Mouse (Mus musculus): ENCODE results near the gene Tbc1d16. TPM values are rescaled to one million over a fixed set of nuclear protein-coding genes. Genes with fewer than 3 reads are reported as not detected.

Gene Tbc1d16
- polyA plus RNA-seq, 1 experiment from 2014 or later, result 7.4 TPM

GRCm38 (mm10) chr11:119213166-119213885 lies 15.0 kb downstream of the Tbc1d16 start:
- WGBS, result 60% methylated on average over 19 of the region's 19 CpGs
- no peaks in the 10 kb centered on the region for H3K9me3 ChIP-seq
- no peak overlapping the region for H3K27ac ChIP-seq
- 0 out of 2 replicates have a peak, but pooled peaks cover 5% of the 10 kb centered on the region for H3K27me3 ChIP-seq (ENCODE audit: insufficient read depth, poor library complexity, severe bottlenecking)
- peaks cover 20% of the 10 kb centered on the region for H3K36me3 ChIP-seq
- no peak for DNase-seq (ENCODE audit: low spot score)
- H3K4me1 ChIP-seq, result peaks cover 48% of the 10 kb centered on the region
- H3K4me3 ChIP-seq, result no peak overlapping the region

- DNase-seq (ENCODE audit: low spot score), result no peak
Observed at GRCm38 (mm10) chr11:119211604-119212309, 16.5 kb downstream of the Tbc1d16 start.

GRCm38 (mm10) chr11:119210321-119211100 lies 17.8 kb downstream of the Tbc1d16 start:
- H3K27ac ChIP-seq, result peak overlapping the region; percentile 19; the same call in 1 of the 2 replicates
- H3K27me3 ChIP-seq (ENCODE audit: insufficient read depth, poor library complexity, severe bottlenecking), result 0 out of 2 replicates have a peak, but pooled peaks cover 5% of the 10 kb centered on the region
- H3K36me3 ChIP-seq, result peaks cover 34% of the 10 kb centered on the region
- H3K4me1 ChIP-seq, result peaks cover 36% of the 10 kb centered on the region
- WGBS, result 58% methylated on average over 32 of the region's 32 CpGs
- no peaks in the 10 kb centered on the region for H3K9me3 ChIP-seq
- DNase-seq (ENCODE audit: low spot score), result no peak
- no peak overlapping the region for H3K4me3 ChIP-seq

More at GRCm38 (mm10) chr11:119211604-119212309, 16.5 kb downstream of the Tbc1d16 start:
- peaks cover 44% of the 10 kb centered on the region for H3K4me1 ChIP-seq
- no peaks in the 10 kb centered on the region for H3K9me3 ChIP-seq
- H3K4me3 ChIP-seq, result no peak overlapping the region
- H3K27me3 ChIP-seq (ENCODE audit: insufficient read depth, poor library complexity, severe bottlenecking), result 0 out of 2 replicates have a peak, but pooled peaks cover 5% of the 10 kb centered on the region
- 90% methylated on average over 21 of the region's 21 CpGs for WGBS
- no peak overlapping the region for H3K27ac ChIP-seq
- H3K36me3 ChIP-seq, result peaks cover 29% of the 10 kb centered on the region

- H3K27ac ChIP-seq, result no peak overlapping the region
- 76% methylated on average over 10 of the region's 10 CpGs for WGBS
Observed at GRCm38 (mm10) chr11:119209371-119210025, 18.8 kb downstream of the Tbc1d16 start.

GRCm38 (mm10) chr11:119208870-119209370 lies 19.4 kb downstream of the Tbc1d16 start:
- Histone ChIP-seq H3K27ac (no peak overlapping the region), H3K4me3 (no peak overlapping the region), H3K36me3 (peaks cover 36% of the 10 kb centered on the region), H3K9me3 (no peaks in the 10 kb centered on the region), H3K27me3 (ENCODE audit: insufficient read depth, poor library complexity, severe bottlenecking) (0 out of 2 replicates have a peak, but pooled peaks cover 5% of the 10 kb centered on the region), H3K4me1 (peaks cover 20% of the 10 kb centered on the region)
- WGBS, result 91% methylated on average over 20 of the region's 20 CpGs
- no peak for DNase-seq (ENCODE audit: low spot score)

More at GRCm38 (mm10) chr11:119209371-119210025, 18.8 kb downstream of the Tbc1d16 start:
- no peak overlapping the region for H3K4me3 ChIP-seq
- DNase-seq (ENCODE audit: low spot score), result no peak
- no peaks in the 10 kb centered on the region for H3K9me3 ChIP-seq
- peaks cover 26% of the 10 kb centered on the region for H3K4me1 ChIP-seq
- peaks cover 36% of the 10 kb centered on the region for H3K36me3 ChIP-seq
- 0 out of 2 replicates have a peak, but pooled peaks cover 5% of the 10 kb centered on the region for H3K27me3 ChIP-seq (ENCODE audit: insufficient read depth, poor library complexity, severe bottlenecking)

- Histone ChIP-seq H3K4me1 (peaks cover 10% of the 10 kb centered on the region), H3K27me3 (ENCODE audit: insufficient read depth, poor library complexity, severe bottlenecking) (0 out of 2 replicates have a peak, but pooled peaks cover 5% of the 10 kb centered on the region), H3K27ac (no peak overlapping the region), H3K36me3 (peaks cover 36% of the 10 kb centered on the region), H3K4me3 (no peak overlapping the region), H3K9me3 (no peaks in the 10 kb centered on the region)
- WGBS, result 74% methylated on average over 6 of the region's 6 CpGs
- DNase-seq (ENCODE audit: low spot score), result no peak
Observed at GRCm38 (mm10) chr11:119207986-119208385, 20.3 kb downstream of the Tbc1d16 start.

- Histone ChIP-seq H3K4me1 (peaks cover 10% of the 10 kb centered on the region), H3K4me3 (no peak overlapping the region), H3K9me3 (no peaks in the 10 kb centered on the region), H3K27me3 (ENCODE audit: insufficient read depth, poor library complexity, severe bottlenecking) (0 out of 2 replicates have a peak, but pooled peaks cover 5% of the 10 kb centered on the region), H3K36me3 (peaks cover 36% of the 10 kb centered on the region), H3K27ac (no peak overlapping the region)
- 29% methylated on average over 5 of the region's 5 CpGs for WGBS
- no peak for DNase-seq (ENCODE audit: low spot score)
Observed at GRCm38 (mm10) chr11:119206562-119206961, 21.7 kb downstream of the Tbc1d16 start.

- Histone ChIP-seq H3K27ac (no peak overlapping the region), H3K4me1 (peaks cover 9% of the 10 kb centered on the region), H3K27me3 (ENCODE audit: insufficient read depth, poor library complexity, severe bottlenecking) (0 out of 2 replicates have a peak, but pooled peaks cover 5% of the 10 kb centered on the region), H3K4me3 (no peak overlapping the region), H3K36me3 (peaks cover 37% of the 10 kb centered on the region), H3K9me3 (no peaks in the 10 kb centered on the region)
- WGBS, result 85% methylated on average over 10 of the region's 10 CpGs
- no peak for DNase-seq (ENCODE audit: low spot score)
Observed at GRCm38 (mm10) chr11:119205738-119206137, 22.6 kb downstream of the Tbc1d16 start.

GRCm38 (mm10) chr11:119203423-119203822 lies 24.9 kb downstream of the Tbc1d16 start:
- no peak overlapping the region for H3K27ac ChIP-seq
- peaks cover 31% of the 10 kb centered on the region for H3K36me3 ChIP-seq
- DNase-seq (ENCODE audit: low spot score), result no peak
- H3K9me3 ChIP-seq, result no peaks in the 10 kb centered on the region
- H3K27me3 ChIP-seq (ENCODE audit: insufficient read depth, poor library complexity, severe bottlenecking), result no peaks in the 10 kb centered on the region
- 54% methylated on average over 5 of the region's 5 CpGs for WGBS
- H3K4me3 ChIP-seq, result no peak overlapping the region
- H3K4me1 ChIP-seq, result peaks cover 8% of the 10 kb centered on the region

GRCm38 (mm10) chr11:119199233-119199601 lies 29.1 kb downstream of the Tbc1d16 start:
- peaks cover 8% of the 10 kb centered on the region; the same call in 1 of the 2 replicates for H3K4me1 ChIP-seq
- peaks cover 17% of the 10 kb centered on the region; the same call in 1 of the 2 replicates for H3K36me3 ChIP-seq
- H3K27ac ChIP-seq, result no peak overlapping the region
- DNase-seq (ENCODE audit: low spot score), result no peak
- WGBS, result 86% methylated on average over 4 of the region's 4 CpGs
- H3K4me3 ChIP-seq, result no peak overlapping the region
- H3K9me3 ChIP-seq, result no peaks in the 10 kb centered on the region
- no peaks in the 10 kb centered on the region for H3K27me3 ChIP-seq (ENCODE audit: insufficient read depth, poor library complexity, severe bottlenecking)

- H3K27me3 ChIP-seq (ENCODE audit: insufficient read depth, poor library complexity, severe bottlenecking), result no peaks in the 10 kb centered on the region
- no peaks in the 10 kb centered on the region for H3K9me3 ChIP-seq
- 58% methylated on average over 26 of the region's 26 CpGs for WGBS
- no peak overlapping the region for H3K27ac ChIP-seq
- no peak for DNase-seq (ENCODE audit: low spot score)
- peaks cover 8% of the 10 kb centered on the region; the same call in 1 of the 2 replicates for H3K4me1 ChIP-seq
- peaks cover 17% of the 10 kb centered on the region; the same call in 1 of the 2 replicates for H3K36me3 ChIP-seq
- H3K4me3 ChIP-seq, result no peak overlapping the region
Observed at GRCm38 (mm10) chr11:119198564-119199232, 29.6 kb downstream of the Tbc1d16 start.
